Mouse (Mus musculus) frontal cortex, postnatal 10 days (tissue): ENCODE measurements at regions not wholly inside any gene's neighbourhood (a gene's known extent, or its start where the extent isn't known, plus 50 kb on each side); places are given as distances from the start of the nearest gene placed in this dataset.

Experiments used
- DNase-seq, 2 experiments: peaks; one replicate each; pipeline ENCODE4 v3.0.0; 2022; ENCODE audit warnings: low spot score in 2 of 2, mixed read lengths in 1 of 2

GRCm38 (mm10) chr16:93533205-93533604, 70.7 kb downstream of the Setd4 start:
- no peak for DNase-seq

- no peak for DNase-seq
Observed at GRCm38 (mm10) chr16:93531937-93532336, 71.9 kb downstream of the Setd4 start.

- no peak for DNase-seq
Observed at GRCm38 (mm10) chr16:93522485-93522884, 81.4 kb downstream of the Setd4 start.

- DNase-seq: no peak
Observed at GRCm38 (mm10) chr16:93520481-93520880, 83.4 kb downstream of the Setd4 start.

- no peak for DNase-seq
Observed at GRCm38 (mm10) chr16:93518620-93519019, 85.2 kb downstream of the Setd4 start.

- no peak for DNase-seq
Observed at GRCm38 (mm10) chr16:93516793-93517192, 87.1 kb downstream of the Setd4 start.

- no peak for DNase-seq
Observed at GRCm38 (mm10) chr16:93515456-93515941, 88.4 kb downstream of the Setd4 start.

GRCm38 (mm10) chr16:93513616-93514041, 90.2 kb downstream of the Setd4 start:
- no peak for DNase-seq

GRCm38 (mm10) chr16:93511988-93512387, 91.9 kb downstream of the Setd4 start:
- no peak for DNase-seq

- no peak for DNase-seq
Observed at GRCm38 (mm10) chr16:93511517-93511916, 92.3 kb downstream of the Setd4 start.

GRCm38 (mm10) chr16:93498800-93499199, 105.1 kb downstream of the Setd4 start:
- DNase-seq: no peak

GRCm38 (mm10) chr16:93493337-93494002, 110.4 kb downstream of the Setd4 start:
- DNase-seq: no peak

GRCm38 (mm10) chr16:93486646-93487550, 117.0 kb downstream of the Setd4 start:
- no peak for DNase-seq

GRCm38 (mm10) chr16:93469957-93470356, 133.9 kb downstream of the Setd4 start:
- no peak for DNase-seq

- no peak for DNase-seq
Observed at GRCm38 (mm10) chr16:93465741-93466140, 138.1 kb downstream of the Setd4 start.

- no peak for DNase-seq
Observed at GRCm38 (mm10) chr16:93464898-93465297, 139.0 kb downstream of the Setd4 start.

- DNase-seq: no peak
Observed at GRCm38 (mm10) chr16:93463405-93463804, 140.5 kb downstream of the Setd4 start.

- DNase-seq: no peak
Observed at GRCm38 (mm10) chr16:93462286-93462610, 141.6 kb downstream of the Setd4 start.

GRCm38 (mm10) chr16:93461406-93462285, 142.2 kb downstream of the Setd4 start:
- DNase-seq: no peak

GRCm38 (mm10) chr16:93459497-93460240, 144.2 kb downstream of the Setd4 start:
- no peak for DNase-seq
